Mouse (Mus musculus): ENCODE measurements around the gene Aldh16a1. TPM values are rescaled to one million over a fixed set of nuclear protein-coding genes. Genes with fewer than 3 reads are reported as not detected.
"Not testable (repeated sequence)": the region's sequence is repeated elsewhere in the genome, so short reads cannot be mapped to it uniquely, and the experiment has no call there.

Aldh16a1 gene
- total RNA-seq, 2 experiments from 2014 or later, result 10.5 to 18.0 TPM

GRCm38 (mm10) chr7:45133446-45134159 is 20.8 kb downstream of the Aldh16a1 start:
- no peak for DNase-seq

GRCm38 (mm10) chr7:45131850-45132249 is 22.5 kb downstream of the Aldh16a1 start:
- no peak for DNase-seq

- DNase-seq, result no peak
Measured at GRCm38 (mm10) chr7:45129776-45130512, 24.4 kb downstream of the Aldh16a1 start.

GRCm38 (mm10) chr7:45129318-45129717 is 25.1 kb downstream of the Aldh16a1 start:
- DNase-seq, result no peak

GRCm38 (mm10) chr7:45128624-45129246 is 25.6 kb downstream of the Aldh16a1 start, which contains the start of gene Rpl13a:
Gene Rpl13a, minus strand, starts transcription at chr7:45128761.
- DNase-seq, result peak; percentile 98 to 99

- DNase-seq, result no peak
Measured at GRCm38 (mm10) chr7:45127700-45128224, 26.6 kb downstream of the Aldh16a1 start.

- no peak for DNase-seq
Measured at GRCm38 (mm10) chr7:45126844-45127699, 27.3 kb downstream of the Aldh16a1 start.

- DNase-seq, result no peak
Measured at GRCm38 (mm10) chr7:45126147-45126843, 28.1 kb downstream of the Aldh16a1 start.

- DNase-seq, result not testable (repeated sequence)
Measured at GRCm38 (mm10) chr7:45125649-45126048, 28.7 kb downstream of the Aldh16a1 start.

- no peak for DNase-seq
Measured at GRCm38 (mm10) chr7:45125144-45125600, 29.2 kb downstream of the Aldh16a1 start.

- DNase-seq, result peak; percentile 98 to 99
Measured at GRCm38 (mm10) chr7:45124224-45125143, 29.9 kb downstream of the Aldh16a1 start, which contains the start of gene Rps11. Gene Rps11, minus strand, starts transcription at chr7:45124439.

- DNase-seq, result no peak
Measured at GRCm38 (mm10) chr7:45123186-45123570, 31.2 kb downstream of the Aldh16a1 start.

GRCm38 (mm10) chr7:45122561-45123185 is 31.7 kb downstream of the Aldh16a1 start:
- no peak for DNase-seq

- no peak for DNase-seq
Measured at GRCm38 (mm10) chr7:45121966-45122365, 32.4 kb downstream of the Aldh16a1 start.

GRCm38 (mm10) chr7:45121404-45121803 is 33.0 kb downstream of the Aldh16a1 start:
- DNase-seq, result no peak

GRCm38 (mm10) chr7:45119780-45120709 is 34.3 kb downstream of the Aldh16a1 start:
- DNase-seq, result no peak

GRCm38 (mm10) chr7:45118336-45118735 is 36.0 kb downstream of the Aldh16a1 start:
- no peak for DNase-seq

GRCm38 (mm10) chr7:45117566-45117965 is 36.8 kb downstream of the Aldh16a1 start:
- no peak for DNase-seq

All from layer of hippocampus, postnatal 36 days (tissue).